Mouse (Mus musculus) lung, adult 2 months (tissue): Measurements from ENCODE around the gene Slc16a12.

Source experiments
- CTCF ChIP-seq: fragments of 200-500 bp; IDR thresholded peaks from 2 replicates; pipeline ENCODE4 v1.5.1; 2011; ENCODE audit warnings: mild to moderate bottlenecking, low read length, control low read depth; ENCODE audit not compliant: insufficient read depth
- POLR2A ChIP-seq: fragments of 200-500 bp; IDR thresholded peaks from 2 replicates; pipeline ENCODE4 v1.6.1; 2011; ENCODE audit warnings: low read depth, mild to moderate bottlenecking, control low read depth, low read length, borderline replicate concordance; ENCODE audit errors: extremely low read depth

DNA sequence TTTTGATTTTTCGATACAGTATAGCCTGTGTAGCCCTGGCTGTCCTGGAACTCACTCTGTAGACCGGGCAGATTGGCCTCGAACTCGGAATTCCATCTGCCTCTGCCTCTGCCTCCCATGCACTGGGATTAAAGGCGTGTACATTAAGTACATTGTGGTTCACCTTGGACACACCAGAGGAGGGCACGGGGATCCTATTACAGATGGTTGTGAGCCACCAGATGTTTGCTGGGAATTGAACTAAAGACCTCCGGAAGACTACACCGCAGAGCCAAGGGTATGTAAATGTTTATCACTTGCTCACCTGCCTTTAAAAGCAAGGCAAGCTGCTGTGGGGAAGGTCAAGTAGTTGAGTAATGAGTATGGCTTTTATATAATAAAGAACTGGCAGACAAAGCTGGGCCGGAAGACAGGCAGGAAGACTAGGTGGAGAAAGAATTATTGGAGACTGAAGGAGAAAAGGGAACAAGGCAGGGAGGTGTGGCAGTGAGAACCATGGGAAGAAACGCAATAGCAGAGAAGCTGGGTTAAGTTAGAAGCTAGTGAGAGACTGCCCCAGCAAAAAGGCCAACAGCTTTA is 91.8 kb downstream of the Slc16a12 start:
- TF ChIP-seq POLR2A (no peak), CTCF (no peak)
